16 mouse cellular contexts compared by ENCODE assay signal in the genomic region with DNA sequence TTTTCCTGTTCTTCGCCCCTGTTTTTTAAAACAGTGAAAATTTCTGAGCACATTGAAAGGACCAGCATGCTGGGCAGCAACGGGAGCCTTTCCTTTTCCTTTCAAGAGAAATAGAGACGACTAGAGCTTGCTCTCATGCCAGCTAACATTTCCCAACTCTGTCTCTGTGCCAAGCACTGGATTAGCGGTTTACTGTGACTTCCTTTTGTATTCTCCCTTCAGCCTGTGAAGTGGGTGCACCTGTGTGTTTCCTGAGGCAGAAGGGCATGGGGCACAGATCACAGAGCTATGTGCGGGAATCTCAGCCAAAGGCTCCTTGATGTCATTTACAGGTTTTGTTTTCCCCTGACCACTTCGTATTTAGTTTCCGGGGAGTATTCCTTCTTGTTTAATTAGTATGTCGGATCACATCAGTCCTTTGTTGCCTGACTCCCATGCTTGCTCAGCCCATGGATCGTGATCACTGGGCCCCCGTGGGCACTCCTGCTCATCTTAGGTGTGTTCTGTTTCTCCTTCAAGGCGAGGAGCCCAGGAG.
DNase-seq lines count a peak whose midpoint lies in the region; ATAC-seq lines count a peak whose summit lies in the region.
"Had no signal": no experiment of that assay in that cellular context is flagged by ENCODE, and none has a peak within 500 bp of the region (broad histone marks: within the 10 kb centered on the region; RNA-seq: fewer than 3 reads in every experiment).

No protein-coding gene starts in this region.

- DNase-seq in forebrain, embryonic 14.5 days (ENCODE audit: low spot score) = peak; percentile 59
- DNase-seq in kidney, postnatal 4 days = no peak
- peak; percentile 30 for DNase-seq in lung, postnatal 36 days
- no peak for DNase-seq in lung, postnatal 4 days
- peak; percentile 50 for DNase-seq in fat pad, adult 2 months (ENCODE audit: extremely low read depth, low read depth, low spot score)
- DNase-seq in right cerebral cortex, adult 2 months (ENCODE audit: low spot score in 2 of 2) = no peak
- DNase-seq: gastrocnemius, adult 2 months; heart, adult 18-20 months; kidney, postnatal 25 days; retina, postnatal 1 day; thymus, postnatal 36 days had no signal

- H3K9me3 ChIP-seq in forebrain, embryonic 14.5 days (replicated peaks; ENCODE audit: control insufficient read depth, low read length) = no peaks in the 10 kb centered on the region
- H3K9me3 ChIP-seq in forebrain, embryonic 13.5 days (replicated peaks) = no peaks in the 10 kb centered on the region
- H3K9me3 ChIP-seq in kidney, embryonic 15.5 days (replicated peaks) = no peaks in the 10 kb centered on the region
- H3K9me3 ChIP-seq: embryonic facial prominence, embryonic 13.5 days; limb, embryonic 15.5 days had no signal

- no peaks in the 10 kb centered on the region for H3K36me3 ChIP-seq in forebrain, embryonic 14.5 days (ENCODE audit: control insufficient read depth, insufficient read depth, low read length)
- no peaks in the 10 kb centered on the region for H3K36me3 ChIP-seq in forebrain, embryonic 13.5 days (ENCODE audit: poor library complexity, severe bottlenecking)
- H3K36me3 ChIP-seq in kidney, embryonic 15.5 days = no peaks in the 10 kb centered on the region
- H3K36me3 ChIP-seq: embryonic facial prominence, embryonic 13.5 days; limb, embryonic 15.5 days had no signal

- H3K27ac ChIP-seq in forebrain, embryonic 14.5 days (ENCODE audit: low read depth, low read length) = no peak overlapping the region
- no peak overlapping the region for H3K27ac ChIP-seq in forebrain, embryonic 13.5 days
- no peak overlapping the region for H3K27ac ChIP-seq in kidney, embryonic 15.5 days
- H3K27ac ChIP-seq: embryonic facial prominence, embryonic 13.5 days; gastrocnemius, adult 2 months; limb, embryonic 15.5 days had no signal

- no peak for ATAC-seq in forebrain, embryonic 14.5 days
- no peak for ATAC-seq in forebrain, embryonic 13.5 days
- peak; percentile 60 for ATAC-seq in kidney, embryonic 15.5 days (replicated peaks; ENCODE audit: low FRiP score)

- no peak overlapping the region for H3K4me2 ChIP-seq in forebrain, embryonic 14.5 days (ENCODE audit: low read length)
- no peak overlapping the region for H3K4me2 ChIP-seq in forebrain, embryonic 13.5 days
- H3K4me2 ChIP-seq in kidney, embryonic 15.5 days = no peak overlapping the region
- H3K4me2 ChIP-seq: embryonic facial prominence, embryonic 13.5 days; limb, embryonic 15.5 days had no signal

- WGBS in forebrain, embryonic 14.5 days = 43% methylated on average over 11 of the region's 11 CpGs
- 57% methylated on average over 11 of the region's 11 CpGs for WGBS in forebrain, embryonic 13.5 days
- 52% methylated on average over 11 of the region's 11 CpGs for WGBS in kidney, embryonic 15.5 days

- no peak overlapping the region for H3K9ac ChIP-seq in forebrain, embryonic 14.5 days (ENCODE audit: low read length)
- H3K9ac ChIP-seq in forebrain, embryonic 13.5 days = no peak overlapping the region
- H3K9ac ChIP-seq in kidney, embryonic 15.5 days = no peak overlapping the region
- H3K9ac ChIP-seq: embryonic facial prominence, embryonic 13.5 days; limb, embryonic 15.5 days had no signal

- no peaks in the 10 kb centered on the region for H3K27me3 ChIP-seq in forebrain, embryonic 14.5 days (replicated peaks; ENCODE audit: control insufficient read depth, insufficient read depth, low read length)
- no peaks in the 10 kb centered on the region for H3K27me3 ChIP-seq in forebrain, embryonic 13.5 days
- no peaks in the 10 kb centered on the region for H3K27me3 ChIP-seq in kidney, embryonic 15.5 days
- H3K27me3 ChIP-seq: embryonic facial prominence, embryonic 13.5 days; limb, embryonic 15.5 days had no signal

- no peak overlapping the region for H3K4me3 ChIP-seq in forebrain, embryonic 14.5 days (ENCODE audit: low read depth, low read length)
- H3K4me3 ChIP-seq in forebrain, embryonic 13.5 days = no peak overlapping the region
- no peak overlapping the region for H3K4me3 ChIP-seq in kidney, embryonic 15.5 days (replicated peaks)
- H3K4me3 ChIP-seq: embryonic facial prominence, embryonic 13.5 days; gastrocnemius, adult 2 months; limb, embryonic 15.5 days; myocyte had no signal

- H3K4me1 ChIP-seq in forebrain, embryonic 14.5 days (ENCODE audit: control insufficient read depth, insufficient read depth, low read length) = no peaks in the 10 kb centered on the region
- H3K4me1 ChIP-seq in forebrain, embryonic 13.5 days = 0 out of 2 replicates have a peak, but pooled peaks cover 5% of the 10 kb centered on the region
- no peaks in the 10 kb centered on the region for H3K4me1 ChIP-seq in kidney, embryonic 15.5 days
- H3K4me1 ChIP-seq: embryonic facial prominence, embryonic 13.5 days; limb, embryonic 15.5 days had no signal

Comparison
In these comparisons a context has a peak if more than half of its experiments do, and no peak if none do; other contexts are left out.
1. DNase-seq: peak in forebrain, embryonic 14.5 days (single experiment), lung, postnatal 36 days (single experiment) and fat pad, adult 2 months (single experiment); none in kidney, postnatal 4 days (0 of 2), lung, postnatal 4 days (0 of 2) and right cerebral cortex, adult 2 months (0 of 2).